In the genomic region with DNA sequence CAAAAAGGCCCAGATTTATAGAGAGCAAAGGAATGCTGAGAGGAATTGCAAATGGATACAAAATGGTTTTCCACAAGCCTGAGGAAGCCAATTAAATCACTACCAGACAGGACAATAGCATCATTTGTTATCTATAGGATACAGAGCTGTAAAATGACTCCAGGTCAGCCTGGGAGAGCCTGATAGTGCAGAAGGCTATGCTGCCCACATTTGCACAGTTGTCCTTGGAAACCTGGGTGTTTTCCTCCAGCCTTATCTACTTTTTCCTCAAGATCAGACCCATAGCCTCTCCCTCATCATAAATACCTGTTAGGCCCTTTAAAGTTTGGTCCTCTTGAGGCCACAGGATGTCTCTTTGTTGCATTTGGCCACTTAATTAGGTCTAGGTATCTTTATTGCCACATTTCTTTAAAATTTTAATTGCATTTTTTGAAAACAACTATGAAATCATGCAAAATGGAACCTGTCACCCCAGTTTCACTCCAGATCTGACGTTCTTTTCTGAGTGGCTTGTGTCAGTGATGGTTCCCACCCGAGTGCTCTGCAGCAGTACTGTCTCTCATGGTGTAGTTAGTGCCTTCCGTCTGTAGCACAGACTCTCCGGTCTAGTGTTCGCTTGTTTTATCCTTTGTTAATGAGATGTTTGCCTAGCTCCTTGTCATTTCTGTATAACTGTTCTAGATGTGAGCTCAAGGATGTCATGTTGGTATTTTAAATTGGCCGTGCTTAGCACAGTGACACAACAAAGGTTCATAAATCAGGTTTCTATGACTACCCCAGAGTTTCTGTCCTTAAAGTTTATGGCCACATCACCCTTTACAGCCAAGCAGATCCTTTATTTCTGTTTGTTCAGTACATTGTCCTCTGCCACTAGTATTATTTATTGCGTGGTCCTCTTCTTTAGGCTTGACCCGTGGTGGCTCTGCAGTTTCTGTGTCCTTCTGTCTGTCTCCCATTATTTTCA, we compare ENCODE assay signal across 18 mouse cellular contexts.
DNase-seq lines count a peak whose midpoint lies in the region; ATAC-seq and TF ChIP-seq lines count a peak whose summit lies in the region.
"Had no signal": no experiment of that assay in that cellular context is flagged by ENCODE, and none has a peak within 500 bp of the region (broad histone marks: within the 10 kb centered on the region; RNA-seq: fewer than 3 reads in every experiment).

No protein-coding gene starts in this region.

- 85% methylated on average over 8 of the region's 8 CpGs for WGBS in heart, embryonic 14.5 days
- WGBS in lung, embryonic 14.5 days: 37% methylated on average over 8 of the region's 8 CpGs

- intact Hi-C loops in heart, postnatal 36 days (cut with DNase I): loop anchor here (5.0 kb wide), 1 partner anchor 76 kb away; no protein-coding TSS in a partner anchor

- TF ChIP-seq POLR2A in embryonic fibroblast, embryonic 13.5 days (IDR thresholded peaks at IDR 0.05; ENCODE audit: low read depth, low read length): no peak

- H3K9me3 ChIP-seq in heart, embryonic 14.5 days (ENCODE audit: control insufficient read depth, low read length): no peaks in the 10 kb centered on the region
- no peaks in the 10 kb centered on the region for H3K9me3 ChIP-seq in lung, embryonic 14.5 days (ENCODE audit: low read depth, low read length)
- H3K9me3 ChIP-seq: hindbrain, embryonic 10.5 days; liver, embryonic 13.5 days had no signal

- H3K9ac ChIP-seq in heart, embryonic 14.5 days (ENCODE audit: low read length): no peak overlapping the region
- no peak overlapping the region for H3K9ac ChIP-seq in lung, embryonic 14.5 days
- H3K9ac ChIP-seq: liver, embryonic 13.5 days had no signal

- H3K4me2 ChIP-seq in heart, embryonic 14.5 days (ENCODE audit: low read length): no peak overlapping the region
- no peak overlapping the region for H3K4me2 ChIP-seq in lung, embryonic 14.5 days
- H3K4me2 ChIP-seq: liver, embryonic 13.5 days had no signal

- no peaks in the 10 kb centered on the region for H3K36me3 ChIP-seq in heart, embryonic 14.5 days (ENCODE audit: control insufficient read depth, insufficient read depth, low read length)
- peaks cover 7% of the 10 kb centered on the region; the same call in 1 of the 2 replicates for H3K36me3 ChIP-seq in lung, embryonic 14.5 days (ENCODE audit: insufficient read depth)
- H3K36me3 ChIP-seq: hindbrain, embryonic 10.5 days had no signal

- ATAC-seq in heart, embryonic 14.5 days (ENCODE audit: insufficient number of reproducible peaks, insufficient read depth, low FRiP score, low read depth): 0 out of 2 replicates have a peak, but pooled peaks have one; percentile 59
- peak; percentile 95 for ATAC-seq in lung, embryonic 14.5 days (ENCODE audit: insufficient read depth)
- ATAC-seq: forebrain, embryonic 16.5 days had no signal

- H3K4me3 ChIP-seq in heart, embryonic 14.5 days (ENCODE audit: control insufficient read depth in 1 of 2, insufficient read depth in 1 of 2, low read depth in 1 of 2, low read length in 2 of 2): no peak overlapping the region
- no peak overlapping the region for H3K4me3 ChIP-seq in lung, embryonic 14.5 days (ENCODE audit: low read depth, low read length)
- H3K4me3 ChIP-seq in embryonic fibroblast, embryonic 13.5 days (ENCODE audit: insufficient read depth, low read length): no peak overlapping the region
- H3K4me3 ChIP-seq: erythroblast, embryonic 14.5 days; hindbrain, embryonic 10.5 days; layer of hippocampus, adult 2 months; liver, embryonic 13.5 days had no signal

- no peak overlapping the region for H3K27ac ChIP-seq in heart, embryonic 14.5 days (replicated peaks in 1 of 2; ENCODE audit: control insufficient read depth in 1 of 2, insufficient read depth in 1 of 2, low read depth in 2 of 2, low read length in 2 of 2)
- H3K27ac ChIP-seq in lung, embryonic 14.5 days (ENCODE audit: low read depth): peak overlapping the region; percentile 48; the same call in 1 of the 2 replicates
- peak overlapping the region; percentile 7 for H3K27ac ChIP-seq in embryonic fibroblast, embryonic 13.5 days (ENCODE audit: insufficient read depth, low read length)
- H3K27ac ChIP-seq: hindbrain, embryonic 10.5 days; layer of hippocampus, adult 2 months; liver, embryonic 13.5 days had no signal

- no peaks in the 10 kb centered on the region for H3K27me3 ChIP-seq in heart, embryonic 14.5 days (ENCODE audit: control insufficient read depth, insufficient read depth, low read length)
- no peaks in the 10 kb centered on the region for H3K27me3 ChIP-seq in lung, embryonic 14.5 days (ENCODE audit: insufficient read depth, low read length)
- H3K27me3 ChIP-seq: liver, embryonic 13.5 days had no signal

- DNase-seq in heart, postnatal 36 days: no peak
- peak; percentile 70 for DNase-seq in lung, embryonic 14.5 days
- no peak for DNase-seq in lung, postnatal 25 days (ENCODE audit: low spot score)
- peak; percentile 52 for DNase-seq in lung, postnatal 10 days
- DNase-seq in cerebellum, adult 9-10 months: no peak
- DNase-seq: adrenal gland, postnatal 10 days; cerebellum, adult 9-11 months; gastrocnemius, postnatal 10 days; kidney, adult 18-20 months; liver, embryonic 13.5 days; right cerebral cortex, adult 18-20 months; thymus, postnatal 14 days had no signal

- H3K4me1 ChIP-seq in heart, embryonic 14.5 days (ENCODE audit: control insufficient read depth in 2 of 2, insufficient read depth in 2 of 2, low read length in 2 of 2): no peaks in the 10 kb centered on the region
- H3K4me1 ChIP-seq in lung, embryonic 14.5 days (ENCODE audit: insufficient read depth): no peaks in the 10 kb centered on the region
- H3K4me1 ChIP-seq in embryonic fibroblast, embryonic 13.5 days (ENCODE audit: control insufficient read depth, insufficient read depth, low read length): peaks cover 6% of the 10 kb centered on the region
- H3K4me1 ChIP-seq: hindbrain, embryonic 10.5 days; liver, embryonic 13.5 days had no signal

- TF ChIP-seq CTCF in lung, embryonic 14.5 days (IDR thresholded peaks at IDR 0.05; ENCODE audit: low read depth): no peak
- no peak for TF ChIP-seq CTCF in embryonic fibroblast, embryonic 13.5 days (IDR thresholded peaks at IDR 0.05; ENCODE audit: borderline replicate concordance, insufficient read depth, low read length)

Comparison
In these comparisons a context has a peak if more than half of its experiments do, and no peak if none do; other contexts are left out.
1. DNase-seq: peak in lung, embryonic 14.5 days (single experiment) and lung, postnatal 10 days (single experiment); none in heart, postnatal 36 days (0 of 2), lung, postnatal 25 days (single experiment) and cerebellum, adult 9-10 months (single experiment).
2. H3K27ac ChIP-seq: peak in lung, embryonic 14.5 days (single experiment) and embryonic fibroblast, embryonic 13.5 days (single experiment); none in heart, embryonic 14.5 days (0 of 2).